Mouse (Mus musculus): ENCODE results near the gene Ipo11. TPM values are rescaled to one million over a fixed set of nuclear protein-coding genes. Genes with fewer than 3 reads are reported as not detected.

Gene Ipo11
- total RNA-seq (2014; rRNA removed; ENCODE audit: low replicate concordance) (35.1 and 59.9 TPM in 2 replicates), polyA plus RNA-seq (2015; fragmentation: Nextera tagmentation; extraction: Ambion mirVana) (30.4 and 31.9 TPM in 2 replicates)

- ATAC-seq (ENCODE audit: insufficient read depth, low read depth) (peak; percentile 95), DNase-seq (ENCODE audit: low spot score) (peak; percentile 95)
- H3K36me3 ChIP-seq (replicated peaks; ENCODE audit: control insufficient read depth, insufficient read depth, low read length) = no peaks in the 10 kb centered on the region
- TF ChIP-seq CTCF (IDR thresholded peaks at IDR 0.05; ENCODE audit: low read depth) (no peak), EP300 (IDR thresholded peaks at IDR 0.05; ENCODE audit: low read depth) (no peak)
- peak within 1 kb of the TSS; percentile 66 for H3K27ac ChIP-seq (ENCODE audit: low read depth)
- H3K27me3 ChIP-seq (ENCODE audit: control insufficient read depth, insufficient read depth, low read length) = no peaks in the 10 kb centered on the region
- H3K4me2 ChIP-seq (ENCODE audit: low read depth, low read length) = peak within 1 kb of the TSS; percentile 95
- no peaks in the 10 kb centered on the region for H3K4me1 ChIP-seq (ENCODE audit: control insufficient read depth, insufficient read depth)
- H3K4me3 ChIP-seq (ENCODE audit: low read depth, low read length) = peak within 1 kb of the TSS; percentile 81
- no peaks in the 10 kb centered on the region for H3K9me3 ChIP-seq (replicated peaks; ENCODE audit: control insufficient read depth, low read length)
- WGBS = under 1% methylated on average over 84 of the region's 84 CpGs
- peak within 1 kb of the TSS; percentile 69 for H3K9ac ChIP-seq (replicated peaks; ENCODE audit: low read depth, low read length)
These were observed at the start of gene Ipo11 for GRCm38 (mm10) chr13:106936256-106937137. Ipo11 (minus strand) TSS chr13:106936958.

GRCm38 (mm10) chr13:106961496-106961895 lies 24.7 kb upstream of the Ipo11 start:
- Histone ChIP-seq H3K9ac (replicated peaks; ENCODE audit: low read depth, low read length) (no peak overlapping the region), H3K9me3 (replicated peaks; ENCODE audit: control insufficient read depth, low read length) (no peaks in the 10 kb centered on the region), H3K36me3 (replicated peaks; ENCODE audit: control insufficient read depth, insufficient read depth, low read length) (peaks cover 43% of the 10 kb centered on the region), H3K4me3 (ENCODE audit: low read depth, low read length) (no peak overlapping the region), H3K4me2 (ENCODE audit: low read depth, low read length) (no peak overlapping the region), H3K27ac (ENCODE audit: low read depth) (no peak overlapping the region), H3K4me1 (ENCODE audit: control insufficient read depth, insufficient read depth) (no peaks in the 10 kb centered on the region), H3K27me3 (ENCODE audit: control insufficient read depth, insufficient read depth, low read length) (no peaks in the 10 kb centered on the region)
- DNase-seq (ENCODE audit: low spot score) = no peak
- ATAC-seq (ENCODE audit: insufficient read depth, low read depth) = no peak
- WGBS = 87% methylated on average over 4 of the region's 4 CpGs
- no peak for TF ChIP-seq CTCF (IDR thresholded peaks at IDR 0.05; ENCODE audit: low read depth)

DNA sequence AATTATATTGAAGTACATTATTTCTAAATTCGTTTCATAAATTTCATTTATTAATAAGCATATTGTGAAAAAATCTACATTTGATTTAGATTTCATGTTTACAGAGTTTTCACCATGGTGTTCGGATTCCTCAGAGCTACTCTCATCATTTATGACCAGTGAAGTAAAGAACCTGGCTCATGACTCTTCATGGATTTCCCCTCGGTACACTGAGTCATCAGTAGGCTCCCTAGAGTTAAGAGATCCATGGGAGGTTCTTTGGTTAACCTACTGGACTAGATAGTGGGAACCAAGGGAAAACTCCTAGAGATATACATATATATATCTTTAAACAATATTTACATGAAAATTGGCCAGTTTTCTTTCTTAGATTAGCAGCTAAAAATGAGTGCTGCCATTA lies 23.8 kb upstream of the Ipo11 start:
- WGBS = 87% methylated on average over 3 of the region's 3 CpGs
- no peak for ATAC-seq (ENCODE audit: insufficient read depth, low read depth)
- Histone ChIP-seq H3K27me3 (ENCODE audit: control insufficient read depth, insufficient read depth, low read length) (no peaks in the 10 kb centered on the region), H3K36me3 (replicated peaks; ENCODE audit: control insufficient read depth, insufficient read depth, low read length) (peaks cover 50% of the 10 kb centered on the region), H3K27ac (ENCODE audit: low read depth) (no peak overlapping the region), H3K9me3 (replicated peaks; ENCODE audit: control insufficient read depth, low read length) (no peaks in the 10 kb centered on the region), H3K4me2 (ENCODE audit: low read depth, low read length) (no peak overlapping the region), H3K4me1 (ENCODE audit: control insufficient read depth, insufficient read depth) (no peaks in the 10 kb centered on the region), H3K4me3 (ENCODE audit: low read depth, low read length) (no peak overlapping the region), H3K9ac (replicated peaks; ENCODE audit: low read depth, low read length) (no peak overlapping the region)
- TF ChIP-seq EP300 (IDR thresholded peaks at IDR 0.05; ENCODE audit: low read depth) (no peak), CTCF (IDR thresholded peaks at IDR 0.05; ENCODE audit: low read depth) (no peak)
- DNase-seq (ENCODE audit: low spot score) = no peak

- peaks cover 60% of the 10 kb centered on the region for H3K36me3 ChIP-seq (replicated peaks; ENCODE audit: control insufficient read depth, insufficient read depth, low read length)
- DNase-seq (ENCODE audit: low spot score) = no peak
- WGBS = 79% methylated on average over 3 of the region's 3 CpGs
These were observed 21.5 kb upstream of the Ipo11 start for GRCm38 (mm10) chr13:106958286-106958685.

GRCm38 (mm10) chr13:106957554-106957953 lies 20.8 kb upstream of the Ipo11 start:
- TF ChIP-seq EP300 (IDR thresholded peaks at IDR 0.05; ENCODE audit: low read depth) (no peak), CTCF (IDR thresholded peaks at IDR 0.05; ENCODE audit: low read depth) (no peak)
- WGBS = 89% methylated on average over 4 of the region's 4 CpGs
- H3K27ac ChIP-seq (ENCODE audit: low read depth) = no peak overlapping the region
- DNase-seq (ENCODE audit: low spot score) (no peak), ATAC-seq (ENCODE audit: insufficient read depth, low read depth) (no peak)
- no peaks in the 10 kb centered on the region for H3K27me3 ChIP-seq (ENCODE audit: control insufficient read depth, insufficient read depth, low read length)
- no peak overlapping the region for H3K9ac ChIP-seq (replicated peaks; ENCODE audit: low read depth, low read length)
- no peak overlapping the region for H3K4me2 ChIP-seq (ENCODE audit: low read depth, low read length)
- peaks cover 62% of the 10 kb centered on the region for H3K36me3 ChIP-seq (replicated peaks; ENCODE audit: control insufficient read depth, insufficient read depth, low read length)
- no peak overlapping the region for H3K4me3 ChIP-seq (ENCODE audit: low read depth, low read length)
- H3K9me3 ChIP-seq (replicated peaks; ENCODE audit: control insufficient read depth, low read length) = no peaks in the 10 kb centered on the region
- no peaks in the 10 kb centered on the region for H3K4me1 ChIP-seq (ENCODE audit: control insufficient read depth, insufficient read depth)

More at GRCm38 (mm10) chr13:106958286-106958685, 21.5 kb upstream of the Ipo11 start:
- no peak for TF ChIP-seq EP300 (IDR thresholded peaks at IDR 0.05; ENCODE audit: low read depth)
- no peak overlapping the region for H3K9ac ChIP-seq (replicated peaks; ENCODE audit: low read depth, low read length)
- no peak for ATAC-seq (ENCODE audit: insufficient read depth, low read depth)
- H3K9me3 ChIP-seq (replicated peaks; ENCODE audit: control insufficient read depth, low read length) = no peaks in the 10 kb centered on the region
- no peak overlapping the region for H3K4me2 ChIP-seq (ENCODE audit: low read depth, low read length)
- H3K27me3 ChIP-seq (ENCODE audit: control insufficient read depth, insufficient read depth, low read length) = no peaks in the 10 kb centered on the region
- H3K27ac ChIP-seq (ENCODE audit: low read depth) = no peak overlapping the region
- H3K4me3 ChIP-seq (ENCODE audit: low read depth, low read length) = no peak overlapping the region
- no peaks in the 10 kb centered on the region for H3K4me1 ChIP-seq (ENCODE audit: control insufficient read depth, insufficient read depth)
